Mouse (Mus musculus) liver, embryonic 11.5 days (tissue): ENCODE measurements around the gene Gm13694. TPM values are rescaled to one million over a fixed set of nuclear protein-coding genes. Genes with fewer than 3 reads are reported as not detected.
"Not testable (repeated sequence)": the region's sequence is repeated elsewhere in the genome, so short reads cannot be mapped to it uniquely, and the experiment has no call there.

ENCODE experiments used
- ATAC-seq: fragments of 200-750 bp; cut with Nextera tagmentation; replicated peaks from 2 replicates; pipeline ENCODE4 v1.8.0; 2017; ENCODE audit warnings: moderate number of reproducible peaks, mild to moderate bottlenecking, moderate TSS enrichment, moderate library complexity; ENCODE audit not compliant: low FRiP score
- DNase-seq: peaks from one replicate; pipeline ENCODE4 v3.0.0-alpha.2; 2017; ENCODE audit warnings: low spot score
- H3K27ac ChIP-seq: fragments of 300-500 bp; sonication (generic); 2 replicates; pipeline ENCODE4 v1.5.1; 2014; ENCODE audit warnings: mild to moderate bottlenecking, low read depth, low read length, control low read depth
- H3K27me3 ChIP-seq: fragments of 300-500 bp; sonication (generic); replicated peaks from 2 replicates; pipeline ENCODE4 v1.6.1; 2014; ENCODE audit warnings: low read length, mixed read lengths; ENCODE audit not compliant: control insufficient read depth, insufficient read depth
- H3K36me3 ChIP-seq: fragments of 300-500 bp; sonication (generic); 2 replicates; pipeline ENCODE4 v1.6.1; 2014; ENCODE audit warnings: mild to moderate bottlenecking, low read length, moderate library complexity, mixed read lengths; ENCODE audit not compliant: control insufficient read depth, insufficient read depth
- H3K4me1 ChIP-seq: fragments of 300-500 bp; sonication (generic); replicated peaks from 2 replicates; pipeline ENCODE4 v1.6.1; 2014; ENCODE audit warnings: low read length, mixed read lengths; ENCODE audit not compliant: control insufficient read depth, insufficient read depth
- H3K4me2 ChIP-seq: fragments of 300-500 bp; sonication (generic); 2 replicates; pipeline ENCODE4 v1.6.1; 2014; ENCODE audit warnings: mild to moderate bottlenecking, control low read depth, moderate library complexity
- H3K4me3 ChIP-seq: fragments of 300-500 bp; sonication (generic); 2 replicates; pipeline ENCODE4 v1.5.1; 2014; ENCODE audit warnings: low read depth, low read length, control low read depth
- H3K9ac ChIP-seq: fragments of 300-500 bp; sonication (generic); 2 replicates; pipeline ENCODE4 v1.6.1; 2014; ENCODE audit warnings: low read depth, low read length, control low read depth
- H3K9me3 ChIP-seq: fragments of 300-500 bp; sonication (generic); 2 replicates; pipeline ENCODE4 v1.6.1; 2016; ENCODE audit warnings: low read length, inconsistent platforms, mixed read lengths; ENCODE audit not compliant: control insufficient read depth
- WGBS: fragments of 180-500 bp; shearing (Covaris S2); extraction: QIAGEN DNeasy Blood & Tissue Kit; methylation state at CpG from one replicate; pipeline ENCODE4 v1.1.7; 2014; 5-methylcytosine and 5-hydroxymethylcytosine counted together
- polyA plus RNA-seq: library from polyadenylated mRNA; unstranded; fragments of >200 nt; fragmentation: Nextera tagmentation; extraction: Ambion mirVana; gene quantifications from 2 replicates; pipeline ENCODE4 v1.2.1, GENCODE M21; 2014

Gene Gm13694
- polyA plus RNA-seq, 1 experiment from 2014 or later, result not detected

DNA sequence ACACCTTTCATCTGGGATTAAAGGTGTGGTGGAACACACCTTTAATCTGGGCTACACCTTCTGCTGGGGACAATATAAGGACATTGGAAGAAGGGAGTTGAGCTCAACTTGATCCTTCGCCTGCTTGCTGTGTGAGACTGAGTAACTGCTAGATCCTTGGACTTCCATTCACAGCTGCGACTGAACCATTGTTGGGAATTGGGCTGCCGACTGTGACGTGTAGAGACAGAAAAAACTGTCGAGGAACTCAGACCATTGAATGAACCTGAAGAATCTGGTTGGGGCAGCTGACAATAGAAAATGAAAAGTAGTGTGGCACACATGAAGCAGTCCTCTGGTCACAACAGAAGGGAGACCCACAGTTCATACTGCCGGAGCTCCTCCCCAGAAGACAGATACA, 5.7 kb downstream of the Gm13694 start, which contains the start of gene Gm13697:
Gene Gm13697 (plus strand): TSS at position 301 of the 400 bp plus-strand sequence.
- H3K36me3 ChIP-seq, ATAC-seq: not testable (repeated sequence)
- WGBS, result no CpG with 5 or more reads among the region's 6 CpGs

DNA sequence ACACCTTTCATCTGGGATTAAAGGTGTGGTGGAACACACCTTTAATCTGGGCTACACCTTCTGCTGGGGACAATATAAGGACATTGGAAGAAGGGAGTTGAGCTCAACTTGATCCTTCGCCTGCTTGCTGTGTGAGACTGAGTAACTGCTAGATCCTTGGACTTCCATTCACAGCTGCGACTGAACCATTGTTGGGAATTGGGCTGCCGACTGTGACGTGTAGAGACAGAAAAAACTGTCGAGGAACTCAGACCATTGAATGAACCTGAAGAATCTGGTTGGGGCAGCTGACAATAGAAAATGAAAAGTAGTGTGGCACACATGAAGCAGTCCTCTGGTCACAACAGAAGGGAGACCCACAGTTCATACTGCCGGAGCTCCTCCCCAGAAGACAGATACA, 11.5 kb downstream of the Gm13694 start, which contains the start of gene Gm13691:
Gene Gm13691 (plus strand): TSS at position 301 of the 400 bp plus-strand sequence.
- no CpG with 5 or more reads among the region's 6 CpGs for WGBS
- ATAC-seq, DNase-seq: not testable (repeated sequence)

More for the DNA sequence above, 5.7 kb downstream of the Gm13694 start, which contains the start of gene Gm13697:
- not testable (repeated sequence) for H3K27me3 ChIP-seq, DNase-seq, H3K4me1 ChIP-seq, H3K9ac ChIP-seq, H3K9me3 ChIP-seq, H3K4me3 ChIP-seq, H3K27ac ChIP-seq, H3K4me2 ChIP-seq

DNA sequence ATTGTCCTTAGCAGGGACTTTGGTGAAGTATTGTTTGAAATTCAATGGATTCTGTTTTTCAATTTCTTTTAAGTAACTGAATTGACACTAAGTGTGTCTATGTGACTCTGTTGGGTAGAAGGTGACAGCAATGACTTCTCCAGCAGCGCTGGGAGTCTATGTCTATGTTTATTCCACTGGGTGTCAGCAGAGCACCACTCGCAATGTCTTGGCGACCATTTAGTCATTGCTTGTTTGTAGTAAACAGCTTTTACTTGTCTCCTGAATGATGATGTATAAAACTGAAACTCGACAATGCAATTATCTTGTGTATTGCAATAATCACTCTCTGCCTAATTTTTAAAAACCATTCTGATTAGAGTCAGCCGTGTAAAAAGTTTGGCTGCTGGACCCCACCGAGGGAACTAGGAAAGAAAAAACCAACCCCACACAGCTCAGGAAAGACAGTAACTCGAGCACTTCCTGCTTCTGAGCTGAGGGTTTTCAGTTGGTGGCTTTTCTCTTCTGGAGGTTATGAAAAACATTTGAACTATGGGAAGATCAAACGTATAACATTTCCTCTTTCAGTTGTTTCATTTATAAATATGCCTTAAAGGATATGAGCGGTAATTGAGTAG, 15.0 kb downstream of the Gm13694 start:
- H3K27me3 ChIP-seq, H3K9me3 ChIP-seq, ATAC-seq, H3K27ac ChIP-seq, H3K9ac ChIP-seq, H3K36me3 ChIP-seq, H3K4me3 ChIP-seq, H3K4me2 ChIP-seq, DNase-seq, H3K4me1 ChIP-seq: not testable (repeated sequence)
- 25% methylated on average over 7 of the region's 9 CpGs for WGBS

More for the DNA sequence above, 11.5 kb downstream of the Gm13694 start, which contains the start of gene Gm13691:
- not testable (repeated sequence) for H3K9me3 ChIP-seq, H3K9ac ChIP-seq, H3K4me1 ChIP-seq, H3K4me2 ChIP-seq, H3K36me3 ChIP-seq, H3K27ac ChIP-seq, H3K27me3 ChIP-seq, H3K4me3 ChIP-seq

- not testable (repeated sequence) for H3K4me2 ChIP-seq, DNase-seq, H3K9me3 ChIP-seq, H3K27ac ChIP-seq, H3K27me3 ChIP-seq, H3K36me3 ChIP-seq, H3K4me1 ChIP-seq, H3K4me3 ChIP-seq, ATAC-seq, H3K9ac ChIP-seq
- no CpG with 5 or more reads among the region's 3 CpGs for WGBS
Observed at GRCm38 (mm10) chr2:83994526-83994925, 15.8 kb downstream of the Gm13694 start.

DNA sequence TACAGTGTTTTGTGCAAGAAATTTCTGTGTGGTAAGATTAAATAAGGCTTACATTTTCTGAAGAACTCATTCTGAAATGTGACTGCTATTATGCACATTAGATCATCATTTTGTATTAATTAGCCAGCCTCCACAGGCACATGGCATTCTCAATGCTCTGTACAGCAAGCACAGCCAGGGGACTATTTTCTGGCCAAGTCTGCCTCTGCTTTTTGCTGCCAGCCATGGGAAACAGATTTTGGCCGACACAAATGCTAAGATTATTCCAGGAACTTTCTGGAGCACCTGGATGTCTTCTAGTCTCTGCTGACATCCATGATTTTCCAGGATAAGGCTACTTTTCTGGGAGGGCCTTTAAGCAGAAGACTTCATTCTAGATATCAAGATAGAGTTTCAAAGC, 30.2 kb downstream of the Gm13694 start:
- no peak overlapping the region for H3K9ac ChIP-seq
- DNase-seq (no peak), ATAC-seq (no peak)
- WGBS, result 60% methylated on average over 1 of the region's 1 CpGs
- H3K9me3 ChIP-seq, result no peaks in the 10 kb centered on the region
- H3K27me3 ChIP-seq, result no peaks in the 10 kb centered on the region
- no peak overlapping the region for H3K4me3 ChIP-seq
- H3K4me2 ChIP-seq, result no peak overlapping the region
- peaks cover 4% of the 10 kb centered on the region; the same call in 1 of the 2 replicates for H3K4me1 ChIP-seq
- H3K36me3 ChIP-seq, result no peaks in the 10 kb centered on the region
- no peak overlapping the region for H3K27ac ChIP-seq

- no peak overlapping the region for H3K9ac ChIP-seq
- WGBS, result 35% methylated on average over 3 of the region's 3 CpGs
- no peak overlapping the region for H3K4me2 ChIP-seq
- ATAC-seq, result no peak
- no peak overlapping the region for H3K27ac ChIP-seq
- H3K4me3 ChIP-seq, result no peak overlapping the region
- no peak for DNase-seq
- peaks cover 4% of the 10 kb centered on the region; the same call in 1 of the 2 replicates for H3K4me1 ChIP-seq
- no peaks in the 10 kb centered on the region for H3K9me3 ChIP-seq
- no peaks in the 10 kb centered on the region for H3K27me3 ChIP-seq
- H3K36me3 ChIP-seq, result no peaks in the 10 kb centered on the region
Observed at GRCm38 (mm10) chr2:84009818-84010217, 31.1 kb downstream of the Gm13694 start.

GRCm38 (mm10) chr2:84014572-84014971, 35.8 kb downstream of the Gm13694 start:
- H3K27ac ChIP-seq, result no peak overlapping the region
- no peak overlapping the region for H3K4me3 ChIP-seq
- H3K9ac ChIP-seq, result no peak overlapping the region
- no peak overlapping the region for H3K4me2 ChIP-seq
- ATAC-seq (no peak), DNase-seq (no peak)
- no peaks in the 10 kb centered on the region for H3K27me3 ChIP-seq
- H3K36me3 ChIP-seq, result no peaks in the 10 kb centered on the region
- H3K9me3 ChIP-seq, result no peaks in the 10 kb centered on the region
- WGBS, result 69% methylated on average over 6 of the region's 6 CpGs
- peaks cover 6% of the 10 kb centered on the region; the same call in 1 of the 2 replicates for H3K4me1 ChIP-seq

GRCm38 (mm10) chr2:84016291-84016690, 37.6 kb downstream of the Gm13694 start:
- not testable (repeated sequence) for H3K27me3 ChIP-seq, H3K4me3 ChIP-seq, H3K4me1 ChIP-seq, H3K9me3 ChIP-seq, DNase-seq, H3K9ac ChIP-seq, ATAC-seq, H3K27ac ChIP-seq, H3K4me2 ChIP-seq, H3K36me3 ChIP-seq
- 81% methylated on average over 4 of the region's 5 CpGs for WGBS

DNA sequence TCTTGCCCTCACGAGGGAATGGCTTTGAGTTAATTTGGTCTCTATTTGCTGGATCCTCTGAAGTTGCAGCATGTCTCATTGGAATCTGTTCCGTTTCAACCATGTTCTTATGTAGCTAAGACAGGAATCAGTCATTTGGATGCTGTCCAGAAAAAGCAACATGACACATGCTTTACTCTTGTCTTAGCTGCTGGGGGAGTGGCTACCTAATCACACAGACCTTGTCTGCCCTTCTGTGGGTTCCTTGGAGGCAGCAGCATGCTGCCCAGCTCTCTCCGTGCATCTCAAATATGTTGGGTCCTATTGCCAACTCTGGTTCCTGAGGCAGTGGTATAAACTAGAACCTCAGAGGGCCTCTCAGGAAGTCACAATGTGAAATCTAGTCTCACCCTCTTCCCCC, 39.6 kb downstream of the Gm13694 start:
- no peaks in the 10 kb centered on the region for H3K27me3 ChIP-seq
- DNase-seq (no peak), ATAC-seq (no peak)
- no peak overlapping the region for H3K27ac ChIP-seq
- 54% methylated on average over 3 of the region's 3 CpGs for WGBS
- no peak overlapping the region for H3K4me3 ChIP-seq
- H3K9me3 ChIP-seq, result no peaks in the 10 kb centered on the region
- H3K4me2 ChIP-seq, result no peak overlapping the region
- no peak overlapping the region for H3K9ac ChIP-seq
- no peaks in the 10 kb centered on the region for H3K36me3 ChIP-seq
- H3K4me1 ChIP-seq, result 0 out of 2 replicates have a peak, but pooled peaks cover 2% of the 10 kb centered on the region
